Mouse (Mus musculus) CD4-positive, CD25-positive, alpha-beta regulatory T cell, adult 4 months (primary cell): Measurements from ENCODE around the gene Asic4. TPM values are rescaled to one million over a fixed set of nuclear protein-coding genes. Genes with fewer than 3 reads are reported as not detected.

Experiments used
- ATAC-seq: one replicate; pipeline ENCODE4 v1.8.0; 2017
- polyA plus RNA-seq, 2 experiments: library from polyadenylated mRNA; unstranded; fragments of 100-300 nt; shearing (Covaris generic); gene quantifications; one replicate each; pipeline ENCODE4 v1.2.1; 2017

The Asic4 gene
- not detected for polyA plus RNA-seq

DNA sequence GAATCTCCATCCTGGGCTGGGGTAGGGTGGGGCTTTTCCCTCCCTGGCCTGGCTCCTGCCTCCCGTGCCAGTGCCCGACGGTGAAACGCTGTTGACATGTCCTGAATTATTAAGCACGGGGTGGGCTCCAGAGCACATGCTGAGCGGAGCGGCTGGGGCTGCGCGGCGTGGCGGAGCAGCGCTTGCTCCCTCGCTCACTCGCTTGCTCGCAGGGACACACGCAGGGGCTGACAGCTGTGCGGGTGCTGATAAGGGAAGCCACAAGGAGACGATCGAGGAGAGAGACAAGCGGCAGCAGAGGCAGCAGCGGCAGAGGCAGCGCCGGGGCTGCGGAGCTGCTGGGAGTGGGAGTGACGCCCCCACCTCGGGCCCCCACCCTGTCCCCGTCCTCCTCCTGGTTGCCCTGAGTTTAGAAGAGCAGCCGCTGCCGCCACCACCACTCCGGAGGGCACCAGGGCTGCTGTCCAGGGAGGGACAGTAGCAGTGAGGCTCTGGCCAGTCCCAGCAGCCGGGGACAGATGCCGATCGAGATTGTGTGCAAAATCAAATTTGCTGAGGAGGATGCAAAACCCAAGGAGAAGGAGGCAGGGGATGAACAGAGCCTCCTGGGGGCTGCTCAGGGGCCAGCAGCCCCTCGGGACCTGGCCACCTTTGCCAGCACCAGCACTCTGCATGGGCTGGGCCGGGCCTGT is at the start of gene Asic4:
TSS of gene Asic4 (plus strand) at position 123 of the 692 bp plus-strand sequence.
- no peak for ATAC-seq

DNA sequence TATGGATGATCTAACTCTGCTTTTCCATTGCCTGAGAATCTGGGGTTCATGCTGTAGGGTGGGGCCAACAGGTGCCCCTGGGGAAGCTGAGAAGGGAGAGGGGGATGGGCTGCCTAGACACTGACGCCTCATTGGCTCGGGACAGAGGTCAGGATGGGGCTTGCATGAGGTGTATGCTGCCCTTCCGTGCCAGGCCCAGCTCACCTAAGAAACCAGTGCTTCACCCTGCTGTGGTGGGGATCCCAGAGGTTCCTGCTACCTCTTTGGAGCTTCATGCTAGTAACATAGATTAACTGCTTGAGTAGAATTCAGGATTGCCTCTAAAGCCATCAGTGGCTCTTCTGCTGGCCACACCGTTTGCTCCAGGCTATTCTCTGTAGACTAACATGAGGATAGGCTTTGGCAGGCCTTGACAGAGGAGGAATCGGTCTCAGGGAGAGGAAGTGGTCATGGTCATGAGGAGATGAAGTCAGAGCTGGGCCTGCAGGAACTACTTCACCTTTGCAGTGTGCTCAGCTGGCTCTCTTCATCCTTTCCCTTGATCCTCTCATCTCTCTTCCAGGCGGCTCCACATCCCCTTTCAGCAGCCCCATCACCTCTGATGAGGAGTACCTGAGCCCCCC is 49.6 kb upstream of the Asic4 start:
- ATAC-seq: no peak

DNA sequence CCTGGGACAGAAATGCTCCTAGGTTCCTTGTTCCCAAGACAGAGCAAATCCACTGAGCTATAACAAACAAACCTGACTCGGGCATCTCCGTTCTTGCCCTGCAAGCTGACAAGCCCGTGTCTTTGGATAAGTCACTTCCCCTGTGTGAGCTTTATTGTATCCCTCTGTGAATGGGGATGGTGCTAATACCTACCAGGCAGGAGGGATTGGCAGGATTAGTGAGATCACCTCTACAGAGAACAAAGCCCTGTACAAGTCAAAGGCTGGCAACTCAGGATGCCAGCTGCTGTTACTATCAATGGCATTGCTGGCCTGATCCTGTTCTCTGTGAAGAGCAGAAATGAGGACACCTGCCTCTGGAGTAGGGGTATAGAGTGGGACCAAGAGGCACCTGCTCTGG is 44.7 kb upstream of the Asic4 start:
- ATAC-seq: no peak

DNA sequence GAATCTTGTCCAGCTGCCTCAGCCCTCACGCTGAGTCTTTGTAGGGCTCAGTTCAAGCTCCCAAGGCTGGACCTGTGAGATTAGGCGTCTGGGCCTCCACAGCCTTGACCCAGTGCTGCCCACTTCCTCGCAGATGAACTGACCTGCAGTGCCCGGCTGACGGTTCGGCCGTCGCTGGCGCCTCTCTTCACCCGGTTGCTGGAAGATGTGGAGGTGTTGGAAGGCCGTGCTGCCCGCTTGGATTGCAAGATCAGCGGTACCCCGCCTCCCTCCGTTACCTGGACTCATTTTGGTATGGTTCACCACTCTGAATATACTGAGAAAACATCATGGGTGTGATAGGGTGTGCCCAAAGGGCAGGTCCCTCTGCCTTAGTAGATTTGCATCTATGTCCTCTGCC is 44.1 kb upstream of the Asic4 start:
- no peak for ATAC-seq

DNA sequence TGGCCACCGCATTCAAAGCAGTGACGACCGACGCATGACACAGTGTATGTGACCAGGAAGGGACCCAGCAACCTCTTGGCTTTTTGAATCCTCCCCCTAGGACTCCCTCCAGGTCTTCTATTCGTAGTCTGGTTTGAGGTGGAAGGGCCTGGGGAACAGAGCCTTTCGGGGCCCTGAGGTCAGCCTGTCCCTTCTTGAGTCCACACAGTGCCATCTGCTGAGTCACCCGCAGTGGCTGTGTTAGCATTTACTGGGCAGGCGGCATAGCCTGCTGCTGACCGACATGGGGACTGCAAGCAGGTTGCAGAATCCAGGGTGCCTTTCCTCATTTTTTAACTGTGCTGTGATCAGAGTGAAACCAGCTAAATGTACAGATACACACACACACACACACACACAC is 43.2 kb upstream of the Asic4 start:
- no peak for ATAC-seq

DNA sequence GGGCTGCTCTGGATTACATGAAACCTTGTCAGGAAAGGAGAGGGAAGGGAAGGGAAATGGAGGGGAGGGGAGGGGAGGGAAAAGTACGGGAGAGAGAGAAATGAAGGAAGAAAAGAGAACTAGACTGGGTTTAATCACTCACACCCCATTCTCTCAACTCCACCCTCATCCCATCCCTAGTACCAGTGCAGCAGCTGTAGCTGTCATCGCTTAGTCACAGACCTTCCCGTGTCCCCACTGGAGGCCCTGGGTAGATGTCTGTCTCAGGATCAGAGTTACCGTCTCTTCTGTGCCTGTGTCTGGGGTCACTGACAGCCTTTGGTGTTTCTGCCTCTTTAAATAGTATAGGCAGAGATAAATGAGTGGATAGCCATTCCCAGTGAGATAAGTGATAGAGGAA is 42.0 kb upstream of the Asic4 start:
- ATAC-seq: no peak

DNA sequence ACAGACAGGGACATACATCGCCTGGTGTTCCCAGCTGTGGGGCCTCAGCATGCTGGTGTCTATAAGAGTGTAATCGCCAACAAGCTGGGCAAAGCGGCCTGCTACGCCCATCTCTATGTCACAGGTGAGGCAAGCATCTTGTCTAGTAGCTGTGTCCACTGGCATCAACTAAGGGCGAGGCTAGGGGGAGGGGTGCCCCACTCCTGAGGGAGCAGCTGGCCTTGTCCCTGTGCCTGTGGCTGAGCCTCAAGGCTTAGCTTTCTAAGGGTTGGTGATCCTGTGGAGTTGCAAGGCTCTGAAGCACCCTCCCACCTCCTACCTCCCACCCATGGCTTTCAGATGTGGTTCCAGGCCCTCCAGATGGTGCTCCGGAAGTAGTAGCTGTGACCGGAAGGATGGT is 40.3 kb upstream of the Asic4 start:
- ATAC-seq: no peak

DNA sequence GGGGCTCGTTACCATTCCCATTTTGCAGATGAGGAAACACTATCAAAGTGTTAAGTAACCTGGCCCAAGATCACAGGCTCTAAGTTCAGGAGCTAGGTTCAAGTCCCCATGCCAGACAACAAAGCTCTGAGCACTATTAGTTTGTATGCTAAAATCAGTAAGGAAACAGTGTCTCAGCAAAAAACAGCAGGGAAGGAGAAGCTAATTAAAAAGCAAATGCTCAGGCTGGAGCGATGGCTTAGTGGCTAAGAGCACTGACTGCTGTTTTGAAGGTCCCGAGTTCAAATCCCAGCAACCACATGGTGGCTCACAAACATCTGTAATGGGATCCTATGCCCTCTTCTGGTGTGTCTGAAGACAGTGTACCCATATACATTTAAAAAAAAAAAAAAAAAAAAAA is 38.0 kb upstream of the Asic4 start:
- no peak for ATAC-seq

DNA sequence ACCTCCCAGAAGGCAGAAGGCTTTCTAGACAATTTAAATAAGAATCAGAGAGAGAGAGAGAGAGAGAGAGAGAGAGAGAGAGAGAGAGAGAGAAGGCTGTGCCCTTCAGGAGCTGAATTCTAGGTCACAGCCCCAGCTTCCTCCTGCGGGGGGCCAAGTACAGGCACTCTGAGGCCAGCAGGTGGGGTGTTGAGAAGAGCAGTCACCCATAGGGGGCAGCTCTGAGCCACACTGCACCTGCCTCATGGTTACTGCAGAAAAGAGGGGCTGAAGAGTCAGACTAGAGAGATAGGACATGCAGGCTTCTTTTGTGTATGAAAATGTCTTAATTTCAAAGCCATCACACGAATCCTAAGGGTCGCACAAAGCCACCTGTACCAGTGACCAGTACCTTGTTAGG is 36.5 kb upstream of the Asic4 start:
- no peak for ATAC-seq

DNA sequence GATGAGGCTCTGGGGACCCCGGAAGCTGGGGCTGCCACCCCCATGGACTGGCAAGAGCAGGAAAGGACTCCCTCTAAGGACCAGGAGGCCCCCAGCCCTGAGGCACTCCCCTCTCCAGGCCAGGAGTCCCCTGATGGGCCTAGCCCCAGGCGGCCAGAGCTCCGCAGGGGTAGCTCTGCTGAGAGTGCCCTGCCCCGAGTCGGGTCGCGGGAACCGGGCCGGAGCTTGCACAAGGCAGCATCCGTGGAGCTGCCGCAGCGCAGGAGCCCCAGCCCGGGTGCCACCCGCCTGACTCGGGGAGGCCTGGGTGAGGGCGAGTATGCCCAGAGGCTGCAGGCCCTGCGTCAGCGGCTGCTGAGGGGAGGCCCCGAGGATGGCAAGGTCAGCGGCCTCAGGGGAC is 28.4 kb upstream of the Asic4 start:
- ATAC-seq: no peak

DNA sequence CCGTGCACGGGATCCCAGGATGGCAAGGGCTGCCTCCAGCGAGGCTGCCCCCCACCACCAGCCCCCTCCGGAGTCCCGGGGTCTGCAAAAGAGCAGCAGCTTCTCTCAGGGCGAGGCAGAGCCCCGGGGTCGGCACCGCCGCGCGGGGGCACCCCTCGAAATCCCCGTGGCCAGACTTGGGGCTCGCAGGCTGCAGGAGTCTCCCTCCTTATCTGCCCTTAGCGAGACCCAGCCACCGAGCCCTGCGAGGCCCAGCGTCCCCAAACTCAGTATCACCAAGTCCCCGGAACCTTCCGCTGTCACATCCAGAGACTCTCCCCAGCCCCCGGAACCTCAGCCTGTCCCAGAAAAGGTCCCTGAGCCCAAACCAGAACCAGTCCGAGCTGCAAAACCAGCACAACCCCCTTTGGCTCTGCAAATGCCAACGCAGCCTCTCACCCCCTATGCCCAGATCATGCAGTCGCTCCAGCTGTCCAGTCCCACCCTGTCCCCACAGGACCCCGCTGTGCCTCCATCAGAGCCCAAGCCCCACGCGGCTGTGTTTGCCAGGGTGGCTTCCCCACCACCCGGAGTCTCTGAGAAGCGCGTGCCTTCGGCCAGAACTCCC is 27.9 kb upstream of the Asic4 start:
- ATAC-seq: no peak

DNA sequence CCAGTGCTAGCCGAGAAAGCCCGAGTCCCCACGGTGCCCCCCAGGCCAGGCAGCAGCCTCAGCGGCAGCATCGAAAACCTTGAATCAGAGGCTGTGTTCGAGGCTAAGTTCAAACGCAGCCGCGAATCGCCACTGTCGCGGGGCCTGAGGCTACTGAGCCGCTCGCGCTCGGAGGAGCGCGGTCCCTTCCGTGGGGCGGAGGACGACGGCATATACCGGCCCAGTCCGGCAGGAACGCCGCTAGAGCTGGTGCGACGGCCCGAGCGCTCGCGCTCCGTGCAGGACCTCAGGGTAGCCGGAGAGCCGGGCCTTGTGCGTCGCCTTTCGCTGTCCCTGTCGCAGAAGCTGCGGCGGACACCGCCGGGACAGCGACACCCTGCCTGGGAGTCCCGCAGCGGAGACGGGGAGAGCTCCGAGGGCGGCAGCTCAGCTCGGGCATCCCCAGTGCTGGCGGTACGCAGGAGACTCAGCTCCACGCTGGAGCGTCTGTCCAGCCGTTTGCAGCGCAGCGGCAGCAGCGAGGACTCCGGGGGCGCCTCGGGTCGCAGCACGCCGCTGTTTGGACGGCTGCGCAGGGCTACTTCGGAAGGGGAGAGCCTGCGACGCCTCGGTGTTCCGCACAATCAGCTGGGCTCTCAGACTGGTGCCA is 27.3 kb upstream of the Asic4 start:
- no peak for ATAC-seq

DNA sequence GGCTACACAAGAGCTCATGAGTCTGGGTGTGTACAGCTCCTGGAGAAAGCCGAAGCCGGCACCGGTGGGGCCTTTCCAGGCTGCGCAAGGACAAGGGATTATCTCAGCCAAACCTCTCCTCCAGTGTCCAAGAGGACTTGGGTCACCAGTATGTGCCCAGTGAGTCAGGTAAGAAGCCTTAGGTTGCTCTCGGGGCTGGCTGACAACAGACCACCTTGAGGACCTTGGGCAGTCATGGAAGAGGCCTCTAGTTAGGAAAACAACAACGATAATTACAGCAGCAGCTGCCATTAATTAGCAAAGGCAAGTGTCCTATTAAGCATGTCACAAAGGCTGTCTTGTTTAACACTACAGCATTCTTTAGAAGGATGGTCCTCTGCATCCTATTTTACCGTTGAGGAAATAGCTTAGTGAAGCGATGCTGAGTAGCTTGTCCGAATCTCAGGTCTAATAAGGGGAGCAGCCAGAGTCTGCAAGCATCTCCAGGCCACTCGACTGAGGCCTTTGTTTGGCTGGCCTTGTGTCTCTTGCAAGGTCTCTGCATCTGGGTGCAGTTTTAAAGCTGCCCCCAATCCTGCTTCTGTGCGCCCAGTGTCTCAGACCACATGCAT is 26.4 kb upstream of the Asic4 start:
- ATAC-seq: no peak

DNA sequence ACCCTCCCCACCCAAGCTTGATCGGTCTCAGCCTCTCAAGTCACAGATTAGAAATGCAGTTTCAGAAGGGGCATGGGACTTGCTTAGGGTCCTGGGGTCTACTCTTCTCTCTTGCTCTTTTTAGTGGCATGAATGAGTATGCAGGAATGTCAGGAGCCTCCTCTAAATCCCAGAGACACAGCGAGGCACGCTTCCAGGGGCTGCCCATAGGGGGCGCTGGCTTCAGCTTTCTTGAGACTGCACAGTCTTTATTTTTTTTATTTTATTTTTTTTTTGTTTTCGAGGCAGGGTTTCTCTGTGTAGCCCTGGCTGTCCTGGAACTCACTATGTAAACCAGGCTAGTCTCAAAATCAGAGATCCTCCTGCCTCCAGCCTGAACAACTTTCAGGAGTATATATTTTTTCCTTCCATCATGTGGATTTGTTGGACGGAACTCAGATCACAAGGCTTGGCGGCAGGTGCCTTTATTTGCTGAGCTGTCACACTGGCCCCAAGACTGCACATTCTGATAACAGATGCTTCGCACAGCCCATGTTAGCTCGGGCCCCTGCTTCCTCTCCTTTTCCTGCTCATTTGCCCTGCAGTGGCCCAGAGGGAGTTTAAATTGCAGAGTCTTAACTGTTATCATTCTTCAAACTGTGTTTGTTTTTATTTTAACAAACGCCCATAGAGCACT is 24.3 kb upstream of the Asic4 start:
- ATAC-seq: no peak

DNA sequence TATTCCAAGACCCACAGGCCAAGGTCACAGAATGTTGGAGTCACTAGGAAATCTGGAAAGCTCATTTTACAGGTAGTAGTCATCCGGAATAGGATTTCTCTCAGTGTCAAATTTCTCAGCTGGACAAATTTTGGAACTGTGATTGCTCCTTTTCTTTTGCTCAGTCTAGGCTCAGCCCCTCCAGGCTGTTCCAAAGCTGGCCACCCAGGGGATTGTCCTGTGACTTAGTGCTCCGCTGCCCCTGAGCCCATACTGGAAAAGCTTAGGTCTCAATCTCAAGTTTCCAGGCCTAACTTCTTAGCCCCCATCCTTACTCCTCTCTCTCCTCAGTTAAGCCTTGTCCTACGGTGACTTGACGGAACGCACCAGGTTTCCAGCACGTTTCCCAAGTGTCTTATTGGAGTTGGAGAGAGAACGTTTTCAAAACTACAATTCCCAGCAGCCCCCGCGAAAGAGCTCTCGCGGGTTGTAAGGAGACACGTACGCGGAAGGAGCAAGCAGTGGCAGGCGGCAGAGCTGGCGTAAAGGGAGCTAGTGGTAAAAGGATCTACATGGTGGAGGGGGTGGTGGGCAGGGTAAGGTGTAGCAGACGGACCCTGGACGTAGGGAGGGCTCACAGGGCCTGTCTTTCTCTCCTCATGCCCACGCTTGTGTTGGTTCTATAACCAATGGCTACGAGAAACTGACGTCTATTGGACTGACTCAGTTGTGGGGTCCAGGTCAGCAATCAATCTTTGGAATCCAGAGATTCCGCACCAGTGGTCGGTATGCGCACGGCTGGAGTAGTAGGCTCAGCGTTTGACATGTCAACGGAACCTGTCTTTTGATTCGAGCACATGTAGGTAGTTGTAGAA is 14.5 kb upstream of the Asic4 start, which contains the start of gene Gmppa:
TSS of gene Gmppa (plus strand) at position 456 of the 854 bp plus-strand sequence.
- ATAC-seq: peak; percentile 99

DNA sequence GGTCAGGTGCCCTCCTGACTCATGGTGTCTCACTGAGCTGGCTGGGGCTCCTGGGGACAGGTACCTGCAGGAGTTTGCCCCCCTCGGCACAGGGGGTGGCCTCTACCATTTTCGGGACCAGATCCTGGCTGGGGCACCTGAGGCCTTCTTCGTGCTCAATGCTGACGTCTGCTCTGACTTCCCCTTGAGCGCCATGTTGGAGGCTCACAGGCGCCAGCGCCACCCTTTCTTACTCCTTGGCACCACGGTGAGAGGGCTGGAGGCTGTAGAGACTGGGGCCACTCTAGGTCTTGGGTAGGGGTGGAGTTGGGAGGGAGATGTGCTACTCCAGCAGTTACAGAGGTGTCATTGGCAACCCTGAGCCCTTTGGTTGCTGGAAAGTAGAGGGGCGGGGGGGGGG is 11.5 kb upstream of the Asic4 start:
- ATAC-seq: no peak

DNA sequence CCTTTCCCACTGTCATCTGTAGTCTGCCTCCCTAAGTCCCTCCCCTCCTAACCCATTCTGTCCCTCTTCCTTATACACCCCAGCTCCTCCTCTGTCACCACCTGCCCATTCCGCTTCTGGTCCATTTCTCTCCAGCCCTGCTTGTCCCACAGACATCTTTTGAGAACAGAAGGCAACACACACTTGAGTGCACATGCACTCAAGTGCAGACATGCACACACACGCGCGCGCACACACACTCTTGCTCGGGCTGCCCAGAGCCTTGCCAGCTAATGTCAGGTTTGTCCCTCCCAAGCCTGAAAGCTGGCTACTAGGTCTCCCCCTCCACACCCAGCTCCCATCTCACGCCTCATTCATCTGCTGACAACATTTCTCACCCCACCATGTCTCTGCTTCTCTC is 9.6 kb upstream of the Asic4 start:
- no peak for ATAC-seq

DNA sequence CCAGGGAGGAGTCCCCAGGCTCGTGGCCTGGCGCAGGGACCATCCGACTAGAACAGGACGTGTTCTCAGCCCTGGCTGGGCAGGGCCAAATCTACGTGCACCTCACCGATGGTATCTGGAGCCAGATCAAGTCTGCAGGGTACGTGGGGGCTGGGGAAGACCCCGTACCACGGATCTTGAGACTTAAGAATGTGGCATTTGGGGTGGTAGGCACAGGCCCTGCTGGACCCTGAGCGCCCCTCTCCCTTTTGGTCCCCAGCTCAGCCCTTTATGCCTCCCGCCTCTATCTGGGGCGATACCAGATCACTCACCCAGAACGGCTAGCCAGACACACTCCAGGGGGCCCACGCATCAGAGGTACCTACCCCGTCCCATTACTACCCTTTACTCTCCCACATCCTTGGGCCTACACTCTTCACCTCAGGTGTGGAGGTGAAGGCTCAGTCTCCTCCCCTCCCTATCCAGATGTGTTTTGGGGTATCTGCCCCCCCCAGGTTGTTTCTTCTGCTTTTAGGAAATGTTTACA is 8.7 kb upstream of the Asic4 start:
- ATAC-seq: no peak

DNA sequence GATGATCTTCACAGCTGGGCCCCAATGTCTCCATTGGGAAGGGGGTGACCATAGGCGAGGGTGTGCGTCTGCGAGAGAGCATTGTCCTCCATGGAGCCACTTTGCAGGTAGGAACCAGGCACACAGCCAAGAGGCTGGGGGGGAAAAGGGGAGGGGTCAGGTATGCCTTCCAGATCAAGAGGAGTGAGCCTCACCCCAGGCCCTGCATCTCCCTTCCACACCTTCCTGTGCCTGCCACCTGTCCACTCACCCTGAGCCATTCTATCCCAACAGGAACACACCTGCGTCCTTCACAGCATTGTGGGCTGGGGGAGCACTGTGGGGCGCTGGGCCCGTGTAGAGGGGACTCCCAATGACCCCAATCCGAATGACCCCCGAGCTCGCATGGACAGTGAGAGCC is 8.1 kb upstream of the Asic4 start:
- no peak for ATAC-seq

DNA sequence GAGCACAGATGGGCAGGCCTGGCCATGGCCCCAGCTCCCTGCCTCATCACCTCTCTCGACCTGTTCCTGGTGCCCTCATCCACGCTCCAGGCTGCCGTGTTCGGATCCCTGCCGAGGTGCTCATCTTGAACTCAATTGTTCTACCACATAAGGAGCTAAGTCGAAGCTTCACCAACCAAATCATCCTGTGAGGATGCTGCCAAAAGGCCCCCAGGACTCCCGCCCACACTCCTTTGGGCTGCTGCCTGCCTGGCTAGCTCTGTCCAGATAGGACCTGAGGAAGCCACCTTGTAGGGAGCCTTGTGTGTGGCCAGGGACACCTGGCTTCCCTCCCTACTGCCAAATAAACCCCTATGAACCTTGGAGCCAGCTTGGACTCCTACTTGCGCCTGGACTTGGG is 7.4 kb upstream of the Asic4 start:
- no peak for ATAC-seq

DNA sequence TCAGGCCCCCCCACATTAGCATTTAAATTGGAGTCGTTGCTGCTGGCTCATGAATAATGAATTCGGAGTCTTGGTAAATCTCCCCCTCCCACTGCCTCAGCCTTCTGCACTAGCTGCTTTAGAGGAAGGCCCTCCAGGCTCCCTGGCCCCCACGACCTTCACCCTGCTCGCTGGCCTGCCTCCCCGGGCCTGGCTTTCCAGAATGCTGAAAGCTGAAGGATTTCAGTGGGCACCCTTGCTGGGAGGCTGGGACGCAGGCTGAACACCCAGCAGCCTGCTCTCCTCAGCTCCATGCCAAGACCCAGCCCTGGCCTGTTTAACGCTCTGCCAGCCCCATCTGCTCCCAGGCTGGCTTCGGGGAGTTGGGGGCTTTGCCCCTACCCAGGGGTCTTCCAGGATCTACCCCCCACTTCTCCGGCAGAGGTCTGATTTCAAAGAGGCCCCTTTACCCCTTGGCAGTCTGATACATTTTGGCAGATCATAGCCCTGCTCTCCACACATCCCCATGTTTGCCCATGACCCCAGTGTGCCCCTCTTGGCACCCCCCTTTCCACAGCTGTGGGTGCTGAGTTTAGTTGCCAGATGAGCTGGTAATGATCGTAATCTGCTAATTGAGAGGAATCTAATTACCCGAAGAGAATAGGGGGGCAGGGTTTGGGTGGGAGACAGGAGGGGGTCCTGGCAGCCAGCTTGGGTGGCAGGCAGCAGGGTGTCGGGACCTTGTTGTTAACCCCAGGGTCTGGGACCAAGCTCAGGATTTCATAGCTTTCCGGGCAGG is 6.8 kb upstream of the Asic4 start:
- ATAC-seq: no peak
